Mouse (Mus musculus) hindbrain, embryonic 16.5 days (tissue): ENCODE measurements around the gene Slc9a3. TPM values are rescaled to one million over a fixed set of nuclear protein-coding genes. Genes with fewer than 3 reads are reported as not detected.

Source experiments
- ATAC-seq: fragments of 200-750 bp; cut with Nextera tagmentation; 2 replicates; pipeline ENCODE4 v1.8.0; 2017; ENCODE audit warnings: moderate TSS enrichment, moderate library complexity
- H3K27ac ChIP-seq: fragments of 300-500 bp; sonication (generic); 2 replicates; pipeline ENCODE4 v1.5.1; 2014; ENCODE audit warnings: low read depth, mild to moderate bottlenecking, control low read depth, low read length, moderate library complexity
- H3K27me3 ChIP-seq: fragments of 300-500 bp; sonication (generic); replicated peaks from 2 replicates; pipeline ENCODE4 v1.6.1; 2014; ENCODE audit warnings: low read length; ENCODE audit not compliant: control insufficient read depth, insufficient read depth
- H3K36me3 ChIP-seq: fragments of 300-500 bp; sonication (generic); 2 replicates; pipeline ENCODE4 v1.6.1; 2014; ENCODE audit warnings: mild to moderate bottlenecking, low read length, moderate library complexity, mixed read lengths; ENCODE audit not compliant: control insufficient read depth, insufficient read depth
- H3K4me1 ChIP-seq: fragments of 300-500 bp; sonication (generic); 2 replicates; pipeline ENCODE4 v1.6.1; 2014; ENCODE audit warnings: low read depth, low read length; ENCODE audit not compliant: control insufficient read depth, insufficient read depth
- H3K4me2 ChIP-seq: fragments of 300-500 bp; sonication (generic); 2 replicates; pipeline ENCODE4 v1.6.1; 2014; ENCODE audit warnings: mild to moderate bottlenecking, low read length, control low read depth, moderate library complexity
- H3K4me3 ChIP-seq: fragments of 300-500 bp; sonication (generic); 2 replicates; pipeline ENCODE4 v1.5.1; 2014; ENCODE audit warnings: mild to moderate bottlenecking, low read length, control low read depth, moderate library complexity
- H3K9ac ChIP-seq: fragments of 300-500 bp; sonication (generic); 2 replicates; pipeline ENCODE4 v1.6.1; 2014; ENCODE audit warnings: low read depth, mild to moderate bottlenecking, control low read depth, low read length, moderate library complexity
- H3K9me3 ChIP-seq: fragments of 300-500 bp; sonication (generic); 2 replicates; pipeline ENCODE4 v1.6.1; 2014; ENCODE audit warnings: mild to moderate bottlenecking, low read length, moderate library complexity; ENCODE audit not compliant: control insufficient read depth
- WGBS: fragments of 180-500 bp; shearing (Covaris S2); extraction: QIAGEN DNeasy Blood & Tissue Kit; methylation state at CpG from one replicate; pipeline ENCODE4 v1.1.7; 2014; 5-methylcytosine and 5-hydroxymethylcytosine counted together
- polyA plus RNA-seq: library from polyadenylated mRNA; unstranded; fragments of >200 nt; fragmentation: Nextera tagmentation; extraction: Ambion mirVana; gene quantifications from 2 replicates; pipeline ENCODE4 v1.2.1, GENCODE M21; 2015

Gene Slc9a3
- polyA plus RNA-seq, 1 experiment from 2014 or later = 0.64 TPM

GRCm38 (mm10) chr13:74104417-74104816, 16.8 kb upstream of the Slc9a3 start:
- no peaks in the 10 kb centered on the region for H3K27me3 ChIP-seq
- H3K36me3 ChIP-seq = no peaks in the 10 kb centered on the region
- no peak overlapping the region for H3K4me2 ChIP-seq
- ATAC-seq = no peak
- WGBS = 82% methylated on average over 7 of the region's 7 CpGs
- no peaks in the 10 kb centered on the region for H3K9me3 ChIP-seq
- H3K4me1 ChIP-seq = no peaks in the 10 kb centered on the region
- no peak overlapping the region for H3K4me3 ChIP-seq
- no peak overlapping the region for H3K27ac ChIP-seq
- H3K9ac ChIP-seq = no peak overlapping the region

- H3K27me3 ChIP-seq = no peaks in the 10 kb centered on the region
- H3K4me2 ChIP-seq = no peak overlapping the region
- WGBS = 88% methylated on average over 2 of the region's 2 CpGs
- no peaks in the 10 kb centered on the region for H3K9me3 ChIP-seq
- ATAC-seq = no peak
- no peak overlapping the region for H3K27ac ChIP-seq
- H3K4me3 ChIP-seq = no peak overlapping the region
- no peaks in the 10 kb centered on the region for H3K4me1 ChIP-seq
- H3K36me3 ChIP-seq = no peaks in the 10 kb centered on the region
- H3K9ac ChIP-seq = no peak overlapping the region
Observed at GRCm38 (mm10) chr13:74107410-74107809, 13.8 kb upstream of the Slc9a3 start.

GRCm38 (mm10) chr13:74112593-74112992, 8.7 kb upstream of the Slc9a3 start:
- no peak overlapping the region for H3K27ac ChIP-seq
- no peak overlapping the region for H3K9ac ChIP-seq
- H3K4me2 ChIP-seq = no peak overlapping the region
- no peaks in the 10 kb centered on the region for H3K27me3 ChIP-seq
- no peak for ATAC-seq
- H3K4me3 ChIP-seq = no peak overlapping the region
- no peaks in the 10 kb centered on the region for H3K4me1 ChIP-seq
- no peaks in the 10 kb centered on the region for H3K9me3 ChIP-seq
- WGBS = 64% methylated on average over 4 of the region's 4 CpGs
- H3K36me3 ChIP-seq = no peaks in the 10 kb centered on the region

- no peak overlapping the region for H3K9ac ChIP-seq
- peak; percentile 34; the same call in 1 of the 2 replicates for ATAC-seq
- H3K4me2 ChIP-seq = no peak overlapping the region
- WGBS = 60% methylated on average over 6 of the region's 6 CpGs
- no peaks in the 10 kb centered on the region for H3K36me3 ChIP-seq
- no peak overlapping the region for H3K4me3 ChIP-seq
- no peaks in the 10 kb centered on the region for H3K27me3 ChIP-seq
- no peak overlapping the region for H3K27ac ChIP-seq
- H3K4me1 ChIP-seq = no peaks in the 10 kb centered on the region
- no peaks in the 10 kb centered on the region for H3K9me3 ChIP-seq
Observed at GRCm38 (mm10) chr13:74113626-74114191, 7.5 kb upstream of the Slc9a3 start.

GRCm38 (mm10) chr13:74121795-74122330, 606 bp downstream of the Slc9a3 start:
- H3K27me3 ChIP-seq = peaks cover 31% of the 10 kb centered on the region
- WGBS = 32% methylated on average over 14 of the region's 14 CpGs
- no peak; the same call in 1 of the 2 replicates for ATAC-seq
- no peak overlapping the region for H3K9ac ChIP-seq
- no peaks in the 10 kb centered on the region for H3K36me3 ChIP-seq
- peak overlapping the region; percentile 72 for H3K4me2 ChIP-seq
- H3K27ac ChIP-seq = no peak overlapping the region
- H3K4me1 ChIP-seq = no peaks in the 10 kb centered on the region
- peak overlapping the region; percentile 48 for H3K4me3 ChIP-seq
- no peaks in the 10 kb centered on the region for H3K9me3 ChIP-seq

GRCm38 (mm10) chr13:74122632-74123031, 1.4 kb downstream of the Slc9a3 start:
- Histone ChIP-seq H3K27ac (no peak overlapping the region), H3K4me2 (no peak overlapping the region), H3K36me3 (no peaks in the 10 kb centered on the region), H3K9me3 (no peaks in the 10 kb centered on the region), H3K4me1 (no peaks in the 10 kb centered on the region), H3K27me3 (peaks cover 31% of the 10 kb centered on the region), H3K4me3 (no peak overlapping the region), H3K9ac (no peak overlapping the region)
- ATAC-seq = no peak
- WGBS = 64% methylated on average over 3 of the region's 3 CpGs

- no peak for ATAC-seq
- Histone ChIP-seq H3K4me1 (no peaks in the 10 kb centered on the region), H3K27ac (no peak overlapping the region), H3K9ac (no peak overlapping the region), H3K9me3 (no peaks in the 10 kb centered on the region), H3K27me3 (peaks cover 13% of the 10 kb centered on the region), H3K4me2 (no peak overlapping the region), H3K36me3 (no peaks in the 10 kb centered on the region), H3K4me3 (no peak overlapping the region)
- 67% methylated on average over 7 of the region's 7 CpGs for WGBS
Observed at GRCm38 (mm10) chr13:74127571-74127970, 6.3 kb downstream of the Slc9a3 start.

GRCm38 (mm10) chr13:74129909-74130308, 8.7 kb downstream of the Slc9a3 start:
- Histone ChIP-seq H3K36me3 (no peaks in the 10 kb centered on the region), H3K4me1 (no peaks in the 10 kb centered on the region), H3K27me3 (no peaks in the 10 kb centered on the region), H3K9ac (no peak overlapping the region), H3K27ac (no peak overlapping the region), H3K9me3 (no peaks in the 10 kb centered on the region), H3K4me2 (no peak overlapping the region), H3K4me3 (no peak overlapping the region)
- 87% methylated on average over 6 of the region's 6 CpGs for WGBS
- ATAC-seq = no peak

GRCm38 (mm10) chr13:74138906-74139647, 17.8 kb downstream of the Slc9a3 start:
- H3K9ac ChIP-seq = no peak overlapping the region

More at GRCm38 (mm10) chr13:74138906-74139647, 17.8 kb downstream of the Slc9a3 start:
- H3K36me3 ChIP-seq = no peaks in the 10 kb centered on the region
- H3K9me3 ChIP-seq = no peaks in the 10 kb centered on the region
- H3K27ac ChIP-seq = no peak overlapping the region
- no peak overlapping the region for H3K4me2 ChIP-seq
- H3K4me3 ChIP-seq = no peak overlapping the region
- H3K4me1 ChIP-seq = no peaks in the 10 kb centered on the region
- no peak for ATAC-seq
- no peaks in the 10 kb centered on the region for H3K27me3 ChIP-seq
- 86% methylated on average over 7 of the region's 7 CpGs for WGBS
